Mouse (Mus musculus) lung, adult 2 months (tissue): ENCODE measurements around the gene Pla2r1.

Source experiments
- CTCF ChIP-seq: fragments of 200-500 bp; IDR thresholded peaks from 2 replicates; pipeline ENCODE4 v1.5.1; 2011; ENCODE audit warnings: mild to moderate bottlenecking, low read length, control low read depth; ENCODE audit not compliant: insufficient read depth
- POLR2A ChIP-seq: fragments of 200-500 bp; IDR thresholded peaks from 2 replicates; pipeline ENCODE4 v1.6.1; 2011; ENCODE audit warnings: low read depth, mild to moderate bottlenecking, control low read depth, low read length, borderline replicate concordance; ENCODE audit errors: extremely low read depth

DNA sequence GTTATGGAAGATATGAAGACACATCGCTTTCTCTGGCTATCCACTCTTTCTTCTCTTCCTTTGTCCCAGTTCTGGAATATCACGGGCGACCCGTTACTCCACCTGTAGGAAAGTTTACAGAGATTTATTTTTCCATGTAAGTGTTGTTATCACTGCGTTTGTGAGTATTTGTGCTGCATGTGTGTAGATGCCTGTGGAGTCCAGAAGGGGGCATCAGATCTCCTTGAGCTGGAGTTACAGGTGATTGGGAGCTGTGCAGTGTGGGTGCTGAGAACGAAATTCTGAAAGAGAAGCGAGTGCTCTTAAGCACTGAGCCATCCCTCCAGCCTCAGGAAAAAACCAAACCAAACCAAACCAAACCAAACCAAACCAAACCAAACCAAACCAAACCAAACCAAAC, 109.8 kb downstream of the Pla2r1 start:
- TF ChIP-seq POLR2A (no peak), CTCF (no peak)
